Mouse (Mus musculus) adrenal gland, adult (tissue): ENCODE results near the gene Fbln5.
A peak's percentile ranks its signal among the peaks of the same experiment; 100 is the strongest.

Experiments used
- DNase-seq, 2 experiments: peaks; one replicate each; pipeline ENCODE4 v3.0.0; 2022 to 2023; ENCODE audit warnings: low spot score in 1 of 2; ENCODE audit not compliant: inconsistent age in 2 of 2

The Fbln5 gene

GRCm38 (mm10) chr12:101818608-101819370 lies at the start of gene Fbln5:
Fbln5 (minus strand) TSS chr12:101819055.
- DNase-seq: peak; percentile 45 to 74

GRCm38 (mm10) chr12:101862286-101862964 lies 43.6 kb upstream of the Fbln5 start:
- no peak for DNase-seq

- no peak for DNase-seq
Observed at GRCm38 (mm10) chr12:101860256-101860655, 41.4 kb upstream of the Fbln5 start.

GRCm38 (mm10) chr12:101858011-101858410 lies 39.2 kb upstream of the Fbln5 start:
- peak in 1 of 2 experiments; percentile 80 for DNase-seq

GRCm38 (mm10) chr12:101854336-101854735 lies 35.5 kb upstream of the Fbln5 start:
- DNase-seq: no peak

GRCm38 (mm10) chr12:101851846-101852564 lies 33.1 kb upstream of the Fbln5 start:
- DNase-seq: peak in 1 of 2 experiments; percentile 53

GRCm38 (mm10) chr12:101851314-101851713 lies 32.5 kb upstream of the Fbln5 start:
- no peak for DNase-seq

GRCm38 (mm10) chr12:101836546-101837274 lies 17.9 kb upstream of the Fbln5 start:
- DNase-seq: no peak

GRCm38 (mm10) chr12:101834715-101835114 lies 15.9 kb upstream of the Fbln5 start:
- DNase-seq: no peak

GRCm38 (mm10) chr12:101833776-101834175 lies 14.9 kb upstream of the Fbln5 start:
- DNase-seq: no peak

GRCm38 (mm10) chr12:101833115-101833506 lies 14.3 kb upstream of the Fbln5 start:
- no peak for DNase-seq

- no peak for DNase-seq
Observed at GRCm38 (mm10) chr12:101832179-101833114, 13.6 kb upstream of the Fbln5 start.

- DNase-seq: no peak
Observed at GRCm38 (mm10) chr12:101831221-101831620, 12.4 kb upstream of the Fbln5 start.

- no peak for DNase-seq
Observed at GRCm38 (mm10) chr12:101823161-101823560, 4.3 kb upstream of the Fbln5 start.

GRCm38 (mm10) chr12:101821596-101821995 lies 2.7 kb upstream of the Fbln5 start:
- DNase-seq: no peak

- no peak for DNase-seq
Observed at GRCm38 (mm10) chr12:101819570-101819969, 715 bp upstream of the Fbln5 start.

- no peak for DNase-seq
Observed at GRCm38 (mm10) chr12:101818246-101818607, 628 bp downstream of the Fbln5 start.

GRCm38 (mm10) chr12:101816810-101817209 lies 2.0 kb downstream of the Fbln5 start:
- peak in 1 of 2 experiments; percentile 46 for DNase-seq

GRCm38 (mm10) chr12:101815796-101816195 lies 3.1 kb downstream of the Fbln5 start:
- no peak for DNase-seq

GRCm38 (mm10) chr12:101814423-101814822 lies 4.4 kb downstream of the Fbln5 start:
- no peak for DNase-seq
